Mouse (Mus musculus): ENCODE data around the gene Sh2b1. TPM values are rescaled to one million over a fixed set of nuclear protein-coding genes. Genes with fewer than 3 reads are reported as not detected.

The Sh2b1 gene
- polyA plus RNA-seq, 1 experiment from 2014 or later = 57.8 TPM

GRCm38 (mm10) chr7:126418496-126418895, 56.7 kb downstream of the Sh2b1 start:
- no peaks in the 10 kb centered on the region for H3K9me3 ChIP-seq
- H3K9ac ChIP-seq (replicated peaks) = no peak overlapping the region
- no peak for ATAC-seq (ENCODE audit: insufficient number of reproducible peaks, insufficient read depth, low FRiP score, low TSS enrichment, low read depth)
- H3K4me2 ChIP-seq = no peak overlapping the region
- H3K27me3 ChIP-seq = peaks cover 8% of the 10 kb centered on the region; the same call in 1 of the 2 replicates
- no peak overlapping the region for H3K4me3 ChIP-seq (replicated peaks)
- no peaks in the 10 kb centered on the region for H3K36me3 ChIP-seq
- WGBS = 76% methylated on average over 3 of the region's 3 CpGs
- H3K4me1 ChIP-seq (replicated peaks) = peaks cover 4% of the 10 kb centered on the region; the same call in 1 of the 2 replicates
- no peak overlapping the region for H3K27ac ChIP-seq

GRCm38 (mm10) chr7:126417606-126418005, 57.6 kb downstream of the Sh2b1 start:
- Histone ChIP-seq H3K4me1 (replicated peaks) (peaks cover 4% of the 10 kb centered on the region; the same call in 1 of the 2 replicates), H3K9ac (replicated peaks) (no peak overlapping the region), H3K4me2 (no peak overlapping the region), H3K36me3 (no peaks in the 10 kb centered on the region), H3K9me3 (no peaks in the 10 kb centered on the region), H3K27me3 (peaks cover 9% of the 10 kb centered on the region; the same call in 1 of the 2 replicates), H3K4me3 (replicated peaks) (no peak overlapping the region), H3K27ac (no peak overlapping the region)
- WGBS = 91% methylated on average over 4 of the region's 4 CpGs
- ATAC-seq (ENCODE audit: insufficient number of reproducible peaks, insufficient read depth, low FRiP score, low TSS enrichment, low read depth) = no peak

GRCm38 (mm10) chr7:126417045-126417444, 58.2 kb downstream of the Sh2b1 start:
- H3K4me3 ChIP-seq (replicated peaks) = no peak overlapping the region
- H3K4me1 ChIP-seq (replicated peaks) = peaks cover 4% of the 10 kb centered on the region; the same call in 1 of the 2 replicates
- H3K9ac ChIP-seq (replicated peaks) = no peak overlapping the region
- WGBS = 55% methylated on average over 8 of the region's 8 CpGs
- H3K27ac ChIP-seq = no peak overlapping the region
- no peaks in the 10 kb centered on the region for H3K36me3 ChIP-seq
- peaks cover 9% of the 10 kb centered on the region; the same call in 1 of the 2 replicates for H3K27me3 ChIP-seq
- no peak for ATAC-seq (ENCODE audit: insufficient number of reproducible peaks, insufficient read depth, low FRiP score, low TSS enrichment, low read depth)
- no peaks in the 10 kb centered on the region for H3K9me3 ChIP-seq
- no peak overlapping the region for H3K4me2 ChIP-seq

Other genes starting within 250 kb of the Sh2b1 start
- 120 TPM in 2 replicates for gene Sbk1, start 202.8 kb downstream of the Sh2b1 start, polyA plus RNA-seq (2016; fragmentation: Nextera tagmentation; extraction: Ambion mirVana)
- 2.9 and 3.2 TPM in 2 replicates for gene Lat, start 105.9 kb downstream of the Sh2b1 start, polyA plus RNA-seq (2016; fragmentation: Nextera tagmentation; extraction: Ambion mirVana)
- gene Spns1, start 98.0 kb downstream of the Sh2b1 start, polyA plus RNA-seq (2016; fragmentation: Nextera tagmentation; extraction: Ambion mirVana) = 57.2 and 58.8 TPM in 2 replicates
- 2.9 and 3.2 TPM in 2 replicates for gene Nfatc2ip, start 78.7 kb downstream of the Sh2b1 start, polyA plus RNA-seq (2016; fragmentation: Nextera tagmentation; extraction: Ambion mirVana)
- gene Cd19, start 60.5 kb downstream of the Sh2b1 start, polyA plus RNA-seq (2016; fragmentation: Nextera tagmentation; extraction: Ambion mirVana) = not detected in 2 replicates
- 37.1 and 37.7 TPM in 2 replicates for gene Rabep2, start 46.7 kb downstream of the Sh2b1 start, polyA plus RNA-seq (2016; fragmentation: Nextera tagmentation; extraction: Ambion mirVana)
- 52.5 and 54.1 TPM in 2 replicates for gene Atp2a1, start 12.3 kb downstream of the Sh2b1 start, polyA plus RNA-seq (2016; fragmentation: Nextera tagmentation; extraction: Ambion mirVana)
- gene Tufm, start 11.9 kb upstream of the Sh2b1 start, polyA plus RNA-seq (2016; fragmentation: Nextera tagmentation; extraction: Ambion mirVana) = 137 and 140 TPM in 2 replicates
- 59.6 and 65.8 TPM in 2 replicates for gene Atxn2l, start 28.0 kb upstream of the Sh2b1 start, polyA plus RNA-seq (2016; fragmentation: Nextera tagmentation; extraction: Ambion mirVana)
- 202 and 205 TPM in 2 replicates for gene Eif3c, start 91.0 kb upstream of the Sh2b1 start, polyA plus RNA-seq (2016; fragmentation: Nextera tagmentation; extraction: Ambion mirVana)
- 0.56 and 0.90 TPM in 2 replicates for gene Apobr, start 109.5 kb upstream of the Sh2b1 start, polyA plus RNA-seq (2016; fragmentation: Nextera tagmentation; extraction: Ambion mirVana)
- 34.0 TPM in 2 replicates for gene Cln3, start 110.4 kb upstream of the Sh2b1 start, polyA plus RNA-seq (2016; fragmentation: Nextera tagmentation; extraction: Ambion mirVana)
- not detected in 2 replicates for gene Il27, start 119.5 kb upstream of the Sh2b1 start, polyA plus RNA-seq (2016; fragmentation: Nextera tagmentation; extraction: Ambion mirVana)
- gene Nupr1, start 155.4 kb upstream of the Sh2b1 start, polyA plus RNA-seq (2016; fragmentation: Nextera tagmentation; extraction: Ambion mirVana) = 0.28 TPM in 1 of 2 replicates, not detected in the other
- gene Sgf29, start 173.9 kb upstream of the Sh2b1 start, polyA plus RNA-seq (2016; fragmentation: Nextera tagmentation; extraction: Ambion mirVana) = 47.7 and 49.1 TPM in 2 replicates
- 0.83 and 1.2 TPM in 2 replicates for gene Sult1a1, start 201.0 kb upstream of the Sh2b1 start, polyA plus RNA-seq (2016; fragmentation: Nextera tagmentation; extraction: Ambion mirVana)
- gene Bola2, start 220.0 kb upstream of the Sh2b1 start, polyA plus RNA-seq (2016; fragmentation: Nextera tagmentation; extraction: Ambion mirVana) = 145 and 156 TPM in 2 replicates
- gene Slx1b, start 220.4 kb upstream of the Sh2b1 start, polyA plus RNA-seq (2016; fragmentation: Nextera tagmentation; extraction: Ambion mirVana) = 14.5 and 14.7 TPM in 2 replicates
- 36.6 and 39.1 TPM in 2 replicates for gene Coro1a, start 232.4 kb upstream of the Sh2b1 start, polyA plus RNA-seq (2016; fragmentation: Nextera tagmentation; extraction: Ambion mirVana)

All from limb, embryonic 12.5 days (tissue).